Mouse (Mus musculus) erythroblast, adult 5-6 weeks (primary cell): Measurements from ENCODE around the gene Fbxl17. TPM values are rescaled to one million over a fixed set of nuclear protein-coding genes. Genes with fewer than 3 reads are reported as not detected.
A peak's percentile ranks its signal among the peaks of the same experiment; 100 is the strongest.

ENCODE experiments used
- ATAC-seq: replicated peaks from 2 replicates; pipeline ENCODE4 v1.8.0; 2016; ENCODE audit warnings: moderate number of reproducible peaks, mild to moderate bottlenecking, moderate TSS enrichment, inconsistent platforms; ENCODE audit not compliant: poor library complexity, low FRiP score, severe bottlenecking
- total RNA-seq, 2 experiments: library from RNA; stranded (forward) in 1 of 2; stranded (reverse) in 1 of 2; fragments of 150-400 nt in 1 of 2; fragments of 200-764, 138-1000 nt in 1 of 2; gene quantifications; 2 replicates each; pipeline versions ENCODE4 v1.2.3 to v1.2.4; 2015 to 2017; ENCODE audit warnings: low replicate concordance in 2 of 2

Fbxl17 gene
- total RNA-seq, 2 experiments from 2014 or later: 0.85 to 2.7 TPM

GRCm38 (mm10) chr17:63240021-63240730 lies 259.6 kb downstream of the Fbxl17 start:
- ATAC-seq: no peak

- no peak for ATAC-seq
These were observed 263.0 kb downstream of the Fbxl17 start for GRCm38 (mm10) chr17:63236846-63237245.

GRCm38 (mm10) chr17:63236221-63236620 lies 263.6 kb downstream of the Fbxl17 start:
- ATAC-seq: no peak

- ATAC-seq: no peak
These were observed 264.0 kb downstream of the Fbxl17 start for GRCm38 (mm10) chr17:63235821-63236220.

- no peak for ATAC-seq
These were observed 270.7 kb downstream of the Fbxl17 start for GRCm38 (mm10) chr17:63229111-63229510.

GRCm38 (mm10) chr17:63226380-63226779 lies 273.4 kb downstream of the Fbxl17 start:
- no peak for ATAC-seq

GRCm38 (mm10) chr17:63225959-63226358 lies 273.9 kb downstream of the Fbxl17 start:
- no peak for ATAC-seq

- ATAC-seq: no peak
These were observed 276.1 kb downstream of the Fbxl17 start for GRCm38 (mm10) chr17:63223675-63224074.

GRCm38 (mm10) chr17:63221632-63222031 lies 278.2 kb downstream of the Fbxl17 start:
- ATAC-seq: 0 out of 2 replicates have a peak, but pooled peaks have one; percentile 51

GRCm38 (mm10) chr17:63220821-63221220 lies 279.0 kb downstream of the Fbxl17 start:
- ATAC-seq: no peak

- ATAC-seq: no peak
These were observed 282.8 kb downstream of the Fbxl17 start for GRCm38 (mm10) chr17:63217016-63217415.

GRCm38 (mm10) chr17:63212018-63212417 lies 287.8 kb downstream of the Fbxl17 start:
- 0 out of 2 replicates have a peak, but pooled peaks have one; percentile 53 for ATAC-seq

GRCm38 (mm10) chr17:63209151-63209550 lies 290.7 kb downstream of the Fbxl17 start:
- ATAC-seq: no peak

GRCm38 (mm10) chr17:63208346-63208745 lies 291.5 kb downstream of the Fbxl17 start:
- no peak for ATAC-seq

GRCm38 (mm10) chr17:63207714-63208113 lies 292.1 kb downstream of the Fbxl17 start:
- no peak for ATAC-seq

GRCm38 (mm10) chr17:63205316-63205715 lies 294.5 kb downstream of the Fbxl17 start:
- no peak for ATAC-seq

- 0 out of 2 replicates have a peak, but pooled peaks have one; percentile 12 for ATAC-seq
These were observed 296.1 kb downstream of the Fbxl17 start for GRCm38 (mm10) chr17:63203582-63204190.

GRCm38 (mm10) chr17:63198703-63199102 lies 301.1 kb downstream of the Fbxl17 start:
- ATAC-seq: no peak

GRCm38 (mm10) chr17:63195496-63195895 lies 304.3 kb downstream of the Fbxl17 start:
- ATAC-seq: no peak

- peak; percentile 84 for ATAC-seq
These were observed 306.6 kb downstream of the Fbxl17 start for GRCm38 (mm10) chr17:63193196-63193595.

- ATAC-seq: no peak
These were observed 308.5 kb downstream of the Fbxl17 start for GRCm38 (mm10) chr17:63191345-63191744.
